Mouse (Mus musculus) CH12.LX (cell line): ENCODE measurements around the gene Lhfpl3. TPM values are rescaled to one million over a fixed set of nuclear protein-coding genes. Genes with fewer than 3 reads are reported as not detected.

ENCODE experiments used
- DNase-seq: peaks from one replicate; pipeline ENCODE4 v3.0.0-alpha.2; 2013; ENCODE audit errors: extremely low read depth
- H3K27ac ChIP-seq: 2 replicates; pipeline ENCODE4 v1.5.1; 2012; ENCODE audit warnings: low read depth, mild to moderate bottlenecking, control low read depth, moderate library complexity; ENCODE audit not compliant: insufficient read depth
- H3K27me3 ChIP-seq: replicated peaks from 2 replicates; pipeline ENCODE3; 2012; ENCODE audit warnings: inconsistent platforms
- H3K36me3 ChIP-seq, 2 experiments: replicated peaks in 1 of 2; 2 replicates each; pipeline versions ENCODE3 to v1.6.1; 2012; ENCODE audit warnings: inconsistent platforms in 1 of 2, low read length in 1 of 2, mild to moderate bottlenecking in 1 of 2, mixed read lengths in 1 of 2, moderate library complexity in 1 of 2; ENCODE audit not compliant: control insufficient read depth in 1 of 2, insufficient read depth in 1 of 2
- H3K4me1 ChIP-seq, 2 experiments: 2 replicates each; pipeline ENCODE4 v1.6.1; 2012; ENCODE audit warnings: inconsistent platforms in 1 of 2, moderate library complexity in 1 of 2; ENCODE audit not compliant: insufficient read depth in 2 of 2, control insufficient read depth in 1 of 2
- H3K4me2 ChIP-seq: 2 replicates; pipeline ENCODE4 v1.6.1; 2012; ENCODE audit warnings: low read depth, mild to moderate bottlenecking, control low read depth; ENCODE audit not compliant: poor library complexity, insufficient read depth, severe bottlenecking
- H3K4me3 ChIP-seq, 3 experiments: fragments of 150-350 bp in 1 of 3; sonication (generic) in 1 of 3; replicated peaks in 1 of 3; 2 replicates each; pipeline versions ENCODE3 to v1.5.1; 2011 to 2012; ENCODE audit warnings: low read depth in 2 of 3, low read length in 2 of 3, mild to moderate bottlenecking in 2 of 3, moderate library complexity in 2 of 3, control low read depth in 1 of 3, improper control_type of control experiment in 1 of 3, inconsistent platforms in 1 of 3, mixed read lengths in 1 of 3; ENCODE audit not compliant: poor library complexity in 1 of 3
- H3K79me2 ChIP-seq: replicated peaks from 2 replicates; pipeline ENCODE4 v1.6.1; 2012; ENCODE audit warnings: mild to moderate bottlenecking, moderate library complexity; ENCODE audit not compliant: control insufficient read depth, poor library complexity, insufficient read depth, severe bottlenecking; ENCODE audit errors: extremely low read depth
- H3K9ac ChIP-seq: 2 replicates; pipeline ENCODE4 v1.6.1; 2012; ENCODE audit warnings: low read depth, mild to moderate bottlenecking, control low read depth, moderate library complexity; ENCODE audit not compliant: insufficient read depth
- H3K9me3 ChIP-seq: replicated peaks from 2 replicates; pipeline ENCODE3; 2012; ENCODE audit warnings: low read length, inconsistent platforms, mixed read lengths
- BHLHE40 ChIP-seq: IDR thresholded peaks from 2 replicates; pipeline ENCODE4 v1.6.1; 2011; ENCODE audit warnings: mild to moderate bottlenecking, low read depth, low read length, improper control_type of control experiment
- CHD1 ChIP-seq: IDR thresholded peaks from 2 replicates; pipeline ENCODE4 v1.6.1; 2012; ENCODE audit warnings: low read depth, low read length, improper control_type of control experiment, inconsistent platforms
- ELF1 ChIP-seq: IDR thresholded peaks from 2 replicates; pipeline ENCODE4 v1.6.1; 2014; ENCODE audit warnings: low read depth, mild to moderate bottlenecking, inconsistent platforms, low read length, improper control_type of control experiment
- ETS1 ChIP-seq: conservative IDR thresholded peaks from 2 replicates; pipeline ENCODE4 v1.6.1; 2012; ENCODE audit warnings: low read depth, mild to moderate bottlenecking, inconsistent platforms, low read length, improper control_type of control experiment, moderate library complexity
- GABPA ChIP-seq: IDR thresholded peaks from 2 replicates; pipeline ENCODE4 v1.6.1; 2012; ENCODE audit warnings: low read depth, low read length, improper control_type of control experiment, inconsistent platforms; ENCODE audit not compliant: insufficient replicate concordance
- JUN ChIP-seq: IDR thresholded peaks from 2 replicates; pipeline ENCODE4 v1.6.1; 2011; ENCODE audit warnings: low read depth, mild to moderate bottlenecking, low read length, improper control_type of control experiment, moderate library complexity; ENCODE audit not compliant: insufficient read depth
- MAFK ChIP-seq: IDR thresholded peaks from 2 replicates; pipeline ENCODE4 v1.6.1; 2011; ENCODE audit warnings: low read length, improper control_type of control experiment; ENCODE audit not compliant: insufficient replicate concordance
- MAX ChIP-seq: IDR thresholded peaks from 2 replicates; pipeline ENCODE4 v1.6.1; 2011; ENCODE audit warnings: low read length, improper control_type of control experiment
- RCOR1 ChIP-seq: conservative IDR thresholded peaks from 2 replicates; pipeline ENCODE4 v1.6.1; 2012; ENCODE audit warnings: low read depth, mild to moderate bottlenecking, inconsistent platforms, low read length, improper control_type of control experiment
- TBP ChIP-seq: conservative IDR thresholded peaks from 2 replicates; pipeline ENCODE4 v1.6.1; 2011; ENCODE audit warnings: low read depth, low read length, improper control_type of control experiment
- ZMIZ1 ChIP-seq: IDR thresholded peaks from 2 replicates; pipeline ENCODE4 v1.6.1; 2012; ENCODE audit warnings: low read depth, mild to moderate bottlenecking, inconsistent platforms, low read length, improper control_type of control experiment
- ZNF384 ChIP-seq: IDR thresholded peaks from 2 replicates; pipeline ENCODE4 v1.6.1; 2012; ENCODE audit warnings: low read depth, low read length, improper control_type of control experiment, inconsistent platforms
- dilution Hi-C: fragments of 300-500 bp; cut with MboI; formaldehyde crosslinking; loops from 2 replicates; pipeline ENCODE4 v1.14.3; 2020; ENCODE audit warnings: low sequenced_read_pairs; ENCODE audit not compliant: extremely low pct_unique_long_range_greater_than_20kb, extremely low pct_ligation_motif_present
- in situ Hi-C: fragments of 300-500 bp; cut with MboI; formaldehyde crosslinking; loops from 3 replicates; pipeline ENCODE4 v1.14.3; 2019; ENCODE audit warnings: low sequenced_read_pairs, low pct_ligation_motif_present, low pct_unique_long_range_greater_than_20kb, mixed read lengths
- polyA plus RNA-seq: library from polyadenylated mRNA; unstranded; fragments of >175 nt; gene quantifications from 2 replicates; pipeline ENCODE4 v1.2.1, GENCODE M21; 2012; ENCODE audit warnings: low read depth; ENCODE audit not compliant: insufficient read length
- total RNA-seq, 2 experiments: library from RNA; depleted of rRNA; stranded (reverse); fragments of 300-350 nt in 1 of 2; fragments of >200 nt in 1 of 2; gene quantifications; 2 replicates each; pipeline ENCODE4 v1.2.3; 2012 to 2014

Gene Lhfpl3
- total and polyA plus RNA-seq, 3 experiments: 0.08 to 0.11 TPM; not detected in 1

- Histone ChIP-seq H3K9me3 (no peaks in the 10 kb centered on the region), H3K79me2 (no peaks in the 10 kb centered on the region), H3K36me3 (no peaks in the 10 kb centered on the region), H3K4me3 (no peak overlapping the region), H3K4me1 (no peaks in the 10 kb centered on the region), H3K27ac (no peak overlapping the region), H3K27me3 (no peaks in the 10 kb centered on the region), H3K4me2 (no peak overlapping the region), H3K9ac (no peak overlapping the region)
- in situ Hi-C loops: loop anchor here (25.0 kb wide), 2 partner anchors 252 to 477 kb away; partner anchors contain the start of gene Lhfpl3
- no peak for DNase-seq
- TF ChIP-seq RCOR1 (no peak), MAFK (no peak), BHLHE40 (no peak), ELF1 (no peak), GABPA (no peak), TBP (no peak), ZMIZ1 (no peak), JUN (no peak), CHD1 (no peak), ETS1 (no peak)
- dilution Hi-C loops: no loop called here
These were observed 468.8 kb downstream of the Lhfpl3 start for GRCm38 (mm10) chr5:23214646-23215045.

- dilution Hi-C loops: no loop called here
- TF ChIP-seq MAX (no peak), ZNF384 (no peak), CHD1 (peak; percentile 99)
- H3K9me3 ChIP-seq: no peaks in the 10 kb centered on the region
- H3K27ac ChIP-seq: no peak overlapping the region
- in situ Hi-C loops: loop anchor here (25.0 kb wide), 2 partner anchors 257 to 482 kb away; partner anchors contain the start of gene Lhfpl3
- no peaks in the 10 kb centered on the region for H3K36me3 ChIP-seq
- no peaks in the 10 kb centered on the region for H3K27me3 ChIP-seq
- no peaks in the 10 kb centered on the region for H3K79me2 ChIP-seq
- peak; percentile 6 for DNase-seq
- H3K4me2 ChIP-seq: no peak overlapping the region
- H3K4me3 ChIP-seq: no peak overlapping the region
- no peak overlapping the region for H3K9ac ChIP-seq
- no peaks in the 10 kb centered on the region for H3K4me1 ChIP-seq
These were observed 473.8 kb downstream of the Lhfpl3 start for GRCm38 (mm10) chr5:23219655-23220054.
